Mouse (Mus musculus) T-helper 1 cell (primary cell): ENCODE measurements around the gene Dtx1.

ENCODE experiments used
- in situ Hi-C: fragments of 300-600 bp; cut with MboI, MseI; formaldehyde crosslinking; loops from one replicate; pipeline ENCODE4 v1.15.1; 2025; ENCODE audit warnings: high pct_unique_total_duplicates

Gene Dtx1

DNA sequence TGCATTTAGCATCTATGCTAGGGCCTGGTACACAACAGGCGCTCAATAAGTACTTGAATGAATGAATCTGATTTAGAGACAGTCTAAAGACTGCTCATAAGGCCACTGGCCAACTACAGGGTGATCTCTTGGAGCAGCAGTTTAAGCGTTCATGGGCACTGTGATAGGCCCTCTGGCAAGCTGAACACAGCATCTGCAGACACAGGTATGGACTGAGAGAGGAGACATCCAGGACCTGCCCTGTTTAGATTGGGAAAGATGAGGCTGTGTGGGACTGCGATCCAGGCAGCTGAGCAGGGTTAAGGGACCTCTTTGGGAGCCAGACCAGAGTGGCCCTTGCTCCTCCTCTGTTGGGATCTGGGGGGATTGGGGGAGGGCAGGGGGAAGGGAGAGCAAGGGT, at the start of gene Dtx1:
Dtx1 (minus strand) TSS at position 101 of the 400 bp plus-strand sequence.
- in situ Hi-C loops = loop anchor here (5.0 kb wide), 1 partner anchor 90 kb away; no protein-coding TSS in a partner anchor

DNA sequence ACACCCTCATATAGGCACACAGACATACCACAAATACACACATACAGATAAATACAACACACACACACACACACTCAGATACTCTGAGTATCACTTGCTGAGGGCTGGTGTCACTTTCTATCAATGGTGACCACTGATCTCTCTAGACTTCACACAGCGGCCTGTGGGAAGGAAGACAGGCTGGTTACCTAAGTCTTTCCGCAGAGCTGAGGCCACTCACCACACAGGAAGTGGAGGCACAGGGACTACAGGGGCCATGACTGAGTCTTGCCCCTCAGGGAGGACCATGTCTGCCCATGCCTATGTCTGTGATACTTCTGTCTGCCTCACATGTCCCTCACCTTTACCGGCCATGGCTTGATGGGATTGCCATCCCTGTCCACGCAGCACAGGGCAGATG, 42.5 kb upstream of the Dtx1 start:
- in situ Hi-C loops = no loop called here

DNA sequence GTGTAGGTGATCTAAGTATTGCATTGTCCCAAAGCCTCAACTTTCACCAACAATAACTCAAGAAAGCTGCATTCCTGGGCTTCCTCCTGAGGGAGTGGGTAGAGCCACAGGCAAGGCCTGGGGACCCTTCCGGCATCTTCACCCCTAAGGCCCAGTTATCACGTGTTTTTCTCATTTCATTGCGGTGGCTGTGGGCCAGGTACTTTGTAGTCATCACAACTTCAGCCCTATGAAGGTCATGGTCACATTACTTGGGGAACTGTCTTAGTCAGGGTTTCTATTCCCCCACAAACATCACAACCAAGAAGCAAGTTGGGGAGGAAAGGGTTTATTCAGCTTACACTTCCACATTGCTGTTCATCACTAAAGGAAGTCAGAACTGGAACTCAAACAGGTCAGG, 41.1 kb upstream of the Dtx1 start:
- in situ Hi-C loops = no loop called here

DNA sequence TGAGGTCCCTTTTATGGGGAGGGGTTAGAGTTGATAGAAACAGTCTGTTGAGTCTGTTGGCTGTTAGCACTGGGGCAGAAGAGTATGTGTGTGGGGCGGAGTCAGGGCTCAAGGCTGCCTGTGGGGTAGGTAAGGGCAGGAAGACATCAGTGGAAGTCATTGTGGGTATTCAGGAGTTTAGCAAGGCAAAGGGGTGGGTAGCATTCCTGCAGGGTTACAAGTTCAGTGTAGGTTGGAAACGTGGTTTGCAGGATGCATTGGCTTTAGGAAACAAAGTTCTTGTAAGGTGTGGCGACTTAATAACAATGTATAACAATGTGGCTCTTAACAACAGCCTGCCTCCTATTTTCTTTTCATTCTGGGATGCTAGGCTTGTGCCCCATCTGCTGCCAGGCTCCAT, 39.5 kb upstream of the Dtx1 start:
- in situ Hi-C loops = no loop called here

DNA sequence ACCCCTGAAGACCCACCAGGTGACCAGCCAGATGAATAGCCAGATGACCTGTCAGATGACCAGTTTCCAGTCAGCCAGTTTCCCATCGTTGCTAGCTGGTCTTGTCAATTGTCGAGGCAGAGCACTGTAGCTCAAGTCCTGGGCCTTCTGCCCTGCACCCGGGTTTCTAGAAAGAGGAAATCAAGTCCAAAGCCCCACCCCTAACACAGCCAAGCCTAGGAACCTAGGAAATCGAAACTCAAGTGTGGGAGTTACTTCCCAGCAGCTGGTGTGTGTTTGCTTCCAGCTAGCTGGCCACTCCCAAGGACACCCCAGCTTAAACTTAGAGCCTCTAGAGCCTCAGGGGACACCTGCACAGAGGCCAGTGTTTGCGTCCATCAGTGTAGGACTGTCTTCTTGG, 38.0 kb upstream of the Dtx1 start, which contains the start of gene Oas2:
Oas2 (minus strand) TSS at position 166 of the 400 bp plus-strand sequence.
- in situ Hi-C loops = no loop called here

DNA sequence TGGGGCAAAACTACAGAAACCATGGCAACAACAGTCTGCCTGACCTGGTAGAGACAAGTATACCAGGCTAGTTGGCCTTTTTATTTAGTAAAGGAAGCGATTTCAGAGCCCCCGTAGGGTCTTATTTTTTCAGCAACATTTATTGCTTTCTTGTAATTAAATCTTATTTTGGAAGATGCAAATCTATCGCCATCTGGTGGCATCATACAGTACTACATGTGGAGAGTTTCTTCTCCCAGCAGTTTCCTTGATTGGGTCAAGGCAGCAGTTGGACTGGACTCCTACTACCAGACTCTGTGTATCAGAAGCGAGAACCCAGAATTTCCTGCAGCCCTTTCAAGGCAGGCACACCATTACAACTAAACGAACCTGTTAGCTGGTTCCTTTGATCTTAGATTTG, 34.7 kb upstream of the Dtx1 start:
- in situ Hi-C loops = no loop called here

DNA sequence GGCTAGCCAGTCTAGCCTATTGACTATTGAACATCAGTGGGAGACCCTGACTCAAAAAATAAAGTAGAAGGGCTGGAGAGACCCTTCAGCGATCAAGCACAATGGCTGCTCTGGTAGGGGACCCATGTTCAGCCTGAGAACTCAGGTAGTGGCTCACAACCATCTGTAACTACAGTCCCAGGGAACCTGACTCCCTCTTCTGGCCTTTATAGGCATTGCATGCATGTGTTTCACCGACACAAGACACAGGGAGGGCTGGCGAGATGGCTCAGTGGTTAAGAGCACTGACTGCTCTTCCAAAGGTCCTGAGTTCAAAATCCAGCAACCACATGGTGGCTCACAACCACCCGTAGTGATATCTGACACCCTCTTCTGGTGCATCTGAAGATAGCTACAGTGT, 30.4 kb upstream of the Dtx1 start:
- in situ Hi-C loops = no loop called here

DNA sequence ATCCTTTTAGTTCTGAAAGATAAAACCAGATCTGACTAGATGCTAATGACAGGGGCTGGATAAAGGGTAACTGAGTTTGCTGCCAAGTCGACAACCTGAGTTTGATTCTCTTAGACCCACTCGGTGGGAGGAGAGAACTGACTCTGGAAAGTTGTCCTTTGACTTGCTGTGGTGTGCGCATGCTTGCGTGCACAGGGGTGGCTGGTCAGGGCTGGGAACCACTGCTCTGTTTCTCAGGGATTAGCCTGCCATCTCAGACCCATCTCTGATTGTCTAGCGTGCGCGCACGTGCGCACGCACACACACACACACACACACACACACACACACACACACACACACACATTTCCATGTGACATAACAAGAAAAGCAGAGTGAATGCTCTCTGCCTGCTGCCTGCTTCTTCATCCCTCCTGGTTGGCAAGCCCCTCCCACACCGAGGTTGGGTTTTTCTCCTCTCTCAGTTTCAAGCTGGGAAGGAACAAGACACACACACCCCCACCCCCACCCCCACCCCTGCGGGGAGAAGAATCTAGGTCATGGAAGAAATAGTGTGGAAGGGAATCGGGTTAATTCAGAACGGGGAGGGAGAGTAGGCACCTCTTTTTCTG, 22.8 kb upstream of the Dtx1 start:
- in situ Hi-C loops = no loop called here

DNA sequence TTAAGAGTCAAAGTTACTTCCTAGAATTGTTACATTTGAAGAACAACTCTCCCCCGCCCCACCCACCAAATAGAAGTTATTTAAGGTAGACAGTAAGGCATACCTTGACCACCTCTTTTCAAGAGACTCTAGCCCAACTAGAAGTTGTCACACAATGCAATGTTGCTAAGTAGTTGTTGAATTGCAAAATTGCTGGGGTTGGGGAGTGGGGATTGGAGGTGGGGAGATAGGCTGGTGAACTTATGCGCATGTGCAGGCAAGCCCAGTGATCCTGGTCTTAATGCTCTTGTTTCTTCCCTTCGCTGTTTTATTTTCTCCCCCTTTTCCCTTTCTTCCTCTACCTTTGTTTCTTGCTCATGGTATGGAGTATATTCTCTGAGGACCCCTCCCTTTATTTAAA, 22.0 kb upstream of the Dtx1 start:
- in situ Hi-C loops = no loop called here

DNA sequence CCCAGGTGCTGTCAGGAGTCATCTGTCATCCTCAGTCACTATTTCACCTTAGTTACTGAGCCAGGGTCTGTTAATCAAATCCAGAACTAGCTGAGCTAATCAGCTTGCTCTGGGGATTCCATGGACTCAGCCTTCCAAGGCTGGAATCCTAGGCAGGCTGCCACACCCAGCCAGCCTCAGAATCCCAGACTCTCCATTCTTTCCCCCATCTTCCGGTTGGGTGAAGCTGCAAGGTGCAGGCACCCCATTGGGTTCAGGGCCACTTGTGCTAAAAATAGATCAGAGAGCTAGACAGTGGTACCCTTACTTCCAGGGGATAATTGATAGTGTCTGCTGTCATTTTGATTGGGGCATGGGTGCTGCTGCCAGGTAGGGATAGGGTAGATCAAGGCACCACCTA, 21.0 kb upstream of the Dtx1 start:
- in situ Hi-C loops = no loop called here

DNA sequence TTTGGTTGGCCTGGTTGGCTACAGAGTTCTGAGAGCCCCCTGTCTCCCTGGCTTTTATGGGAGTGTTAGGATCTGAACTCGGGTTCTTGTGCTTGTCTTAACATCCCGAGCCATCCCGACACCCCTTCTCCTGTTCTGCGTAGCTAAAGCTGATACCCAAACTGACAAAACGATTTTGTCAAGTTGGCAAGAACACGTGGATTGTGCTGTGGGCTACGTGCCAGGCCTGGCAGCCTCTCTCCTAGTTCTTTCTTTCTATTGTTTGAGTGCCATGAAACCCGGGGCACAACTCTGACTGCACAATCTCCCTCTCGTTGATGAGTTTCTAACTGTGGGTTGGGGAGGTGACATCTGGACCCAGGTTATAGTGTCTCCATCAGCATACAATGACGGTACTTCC, 17.6 kb upstream of the Dtx1 start:
- in situ Hi-C loops = no loop called here

DNA sequence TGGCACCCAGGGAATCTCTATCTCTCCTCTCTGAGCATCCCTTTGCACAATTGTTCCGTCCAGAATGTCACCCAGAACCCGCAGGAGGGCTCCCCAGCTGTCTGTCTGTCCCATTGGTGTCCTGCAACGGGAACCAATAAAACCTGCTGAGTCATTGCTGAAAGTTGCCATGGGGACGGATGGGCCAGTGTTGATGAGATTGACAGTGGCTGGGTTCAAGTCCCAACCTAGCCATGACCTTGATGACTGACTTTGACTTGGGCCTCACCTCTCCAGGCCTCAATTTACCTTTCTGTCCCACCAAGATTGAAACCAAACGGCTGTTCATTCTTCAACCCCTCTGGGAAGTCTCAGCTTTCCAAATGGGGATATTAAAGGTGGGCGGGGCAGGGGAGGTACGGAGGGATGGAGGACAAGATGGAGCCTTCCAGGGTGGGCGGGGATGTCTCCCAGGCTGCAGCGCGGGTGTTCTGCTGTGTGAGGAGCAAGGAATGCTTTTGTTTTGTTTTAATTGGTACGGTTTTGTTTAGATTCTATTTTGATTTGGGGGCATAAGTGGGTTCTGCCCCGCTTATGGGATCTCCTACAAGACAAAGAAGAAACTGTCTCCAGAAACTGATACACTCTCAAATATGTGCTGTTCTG, 14.2 kb upstream of the Dtx1 start:
- in situ Hi-C loops = no loop called here

DNA sequence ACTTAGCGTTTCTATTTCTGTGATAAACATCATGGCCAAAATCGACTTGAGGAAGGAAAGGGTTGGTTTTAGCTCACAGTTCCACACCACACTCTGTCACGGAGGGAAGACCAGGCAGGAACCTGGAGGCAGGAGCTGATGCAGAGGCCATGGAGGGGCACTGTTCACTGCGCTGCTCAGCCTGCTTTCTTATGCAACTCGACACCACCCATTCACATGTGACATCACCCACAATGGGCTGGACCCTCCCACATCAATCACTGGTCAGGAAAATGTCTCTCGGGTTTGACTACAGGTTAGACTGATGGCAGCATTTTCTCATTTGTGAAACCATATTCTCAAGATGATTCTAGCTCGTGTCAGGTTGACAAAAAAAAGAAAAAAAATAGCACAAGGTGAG, 9.3 kb upstream of the Dtx1 start:
- in situ Hi-C loops = no loop called here

DNA sequence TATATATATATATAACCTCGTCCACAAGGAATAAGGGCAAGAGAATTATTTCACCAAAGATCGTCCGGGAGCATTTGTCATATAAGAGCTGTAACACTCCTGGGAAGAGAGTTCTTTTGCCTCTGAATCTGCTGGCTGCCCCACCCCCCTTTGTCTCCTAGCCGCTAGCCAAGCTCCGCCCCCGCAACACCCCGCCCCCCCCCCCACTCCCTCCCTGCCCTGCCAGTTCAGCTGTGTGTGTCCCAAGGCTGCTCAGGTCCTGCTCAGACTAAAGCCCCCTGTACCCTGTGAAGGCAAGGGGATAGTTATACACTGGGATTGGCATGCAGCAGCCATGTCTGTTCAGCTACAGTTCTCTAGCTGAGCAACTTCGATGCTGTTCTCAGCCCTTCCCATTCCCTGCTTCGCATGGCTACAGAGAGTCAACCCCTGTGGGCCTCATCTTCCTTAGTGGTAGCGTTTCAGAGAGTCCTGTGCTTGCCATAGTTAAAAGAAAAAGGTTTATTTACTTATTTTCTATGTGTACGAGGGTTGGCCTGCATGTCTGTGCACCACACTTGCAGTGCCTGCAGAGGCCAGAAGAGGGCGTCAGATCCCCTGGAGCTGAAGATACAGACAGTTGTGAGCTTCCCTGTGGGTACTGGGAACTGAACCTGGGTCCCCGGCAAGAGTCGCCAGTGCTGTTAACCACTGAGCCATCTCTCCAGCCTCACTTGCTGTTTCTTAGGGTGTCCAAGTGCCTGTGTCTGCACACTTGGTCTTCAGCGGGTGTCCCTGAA, 7.1 kb upstream of the Dtx1 start:
- in situ Hi-C loops = no loop called here

DNA sequence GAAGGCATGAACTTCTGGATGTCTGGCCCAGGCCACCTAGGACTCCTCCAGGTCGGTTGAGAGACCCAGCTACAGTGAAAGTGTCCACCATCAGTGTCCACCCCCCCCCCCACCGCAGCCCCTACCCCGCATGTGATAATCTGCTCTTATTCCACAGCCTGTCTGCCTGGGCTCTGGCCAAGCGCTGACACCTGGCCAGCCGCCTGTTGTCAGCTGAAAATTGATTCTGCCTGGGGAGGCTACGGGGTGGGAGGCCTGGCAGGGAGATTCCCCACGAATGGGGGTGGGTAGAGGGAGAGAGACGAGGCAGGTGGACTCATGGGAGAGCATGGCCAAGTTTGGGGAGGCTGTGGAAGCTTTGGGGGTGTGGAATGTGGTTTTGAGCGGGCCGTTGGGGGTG, 5.4 kb upstream of the Dtx1 start:
- in situ Hi-C loops = no loop called here

DNA sequence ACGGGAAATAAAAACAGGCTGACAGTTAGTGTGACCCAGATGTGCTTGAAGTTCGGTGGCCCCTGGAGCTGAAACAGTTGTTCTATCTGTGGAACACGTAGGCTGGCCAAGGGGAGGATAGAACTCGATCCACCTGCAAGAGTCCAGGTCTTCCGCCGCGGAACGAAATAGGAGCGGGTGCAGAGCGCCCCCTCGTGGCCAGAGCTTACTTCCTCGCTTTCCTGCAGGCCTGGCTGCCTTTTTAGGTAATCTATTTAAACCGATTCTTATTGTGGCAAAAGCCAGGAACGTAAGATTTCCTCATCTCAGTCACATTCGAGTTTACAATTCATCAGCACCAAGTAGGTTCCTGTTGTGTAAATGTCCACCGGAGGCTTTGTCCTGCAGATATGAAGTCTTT, 2.6 kb upstream of the Dtx1 start:
- in situ Hi-C loops = loop anchor here (5.0 kb wide), 1 partner anchor 92 kb away; no protein-coding TSS in a partner anchor

DNA sequence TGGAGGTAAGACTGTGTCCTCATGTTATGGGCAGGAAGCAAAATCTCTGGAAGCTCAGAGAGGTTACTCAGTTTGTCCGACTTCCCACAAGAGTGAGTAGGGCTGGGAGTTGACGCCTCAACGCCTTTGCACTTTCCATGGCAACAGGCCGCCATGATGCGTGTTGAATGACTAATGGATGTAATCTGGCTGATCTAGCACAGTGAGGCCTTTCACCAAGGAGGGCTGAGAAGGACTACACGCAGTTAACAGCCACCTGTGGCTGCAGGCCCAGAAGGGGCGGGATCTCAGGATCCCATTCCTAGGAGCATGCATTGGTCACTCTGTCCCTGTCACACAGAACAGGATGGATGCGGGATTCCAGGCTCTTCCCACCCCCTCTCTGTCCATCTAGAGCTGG, 994 bp upstream of the Dtx1 start:
- in situ Hi-C loops = loop anchor here (5.0 kb wide), 1 partner anchor 90 kb away; no protein-coding TSS in a partner anchor

DNA sequence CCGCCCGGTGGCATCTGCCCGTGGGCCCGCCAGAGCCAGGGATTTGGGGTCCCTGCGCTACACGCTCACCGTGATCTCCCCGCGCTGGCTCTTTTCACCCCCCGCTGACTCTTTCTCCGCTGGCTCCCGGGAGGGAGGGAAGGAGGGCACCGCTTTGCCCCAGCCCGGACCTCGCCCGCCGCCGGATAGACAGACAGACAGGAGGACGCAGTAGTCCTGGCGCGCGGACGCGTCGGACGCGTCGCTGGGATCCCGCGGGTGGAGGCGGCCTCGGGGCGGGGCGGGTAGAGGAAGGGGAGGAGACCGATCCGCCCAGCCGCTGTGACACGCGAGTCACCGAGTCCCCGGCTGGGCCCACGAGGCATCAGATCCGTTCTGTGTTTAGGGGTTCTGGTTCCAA, 311 bp downstream of the Dtx1 start:
- in situ Hi-C loops = loop anchor here (5.0 kb wide), 1 partner anchor 89 kb away; no protein-coding TSS in a partner anchor

DNA sequence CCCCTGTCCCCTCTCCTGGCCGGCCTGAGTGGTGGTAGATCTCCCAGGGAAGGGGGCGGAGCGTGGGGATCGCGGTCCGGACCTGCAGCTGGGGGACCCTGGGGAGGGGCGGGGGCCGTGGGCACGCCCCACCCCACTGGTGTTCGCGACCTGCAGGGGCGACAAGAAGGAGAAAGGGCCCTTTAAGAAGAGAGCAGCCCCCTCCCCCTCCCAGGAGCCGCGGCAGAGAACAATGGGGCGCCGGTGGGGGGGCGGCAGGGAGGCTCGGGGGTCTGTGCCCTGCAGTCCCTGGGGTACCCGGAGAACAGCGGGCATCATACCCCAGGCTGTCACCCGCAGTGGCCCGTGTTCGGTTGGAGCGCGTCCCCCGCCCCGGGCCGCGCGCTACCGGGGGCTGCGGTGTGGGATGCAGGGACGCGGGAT, 890 bp downstream of the Dtx1 start:
- in situ Hi-C loops = loop anchor here (5.0 kb wide), 1 partner anchor 89 kb away; no protein-coding TSS in a partner anchor

DNA sequence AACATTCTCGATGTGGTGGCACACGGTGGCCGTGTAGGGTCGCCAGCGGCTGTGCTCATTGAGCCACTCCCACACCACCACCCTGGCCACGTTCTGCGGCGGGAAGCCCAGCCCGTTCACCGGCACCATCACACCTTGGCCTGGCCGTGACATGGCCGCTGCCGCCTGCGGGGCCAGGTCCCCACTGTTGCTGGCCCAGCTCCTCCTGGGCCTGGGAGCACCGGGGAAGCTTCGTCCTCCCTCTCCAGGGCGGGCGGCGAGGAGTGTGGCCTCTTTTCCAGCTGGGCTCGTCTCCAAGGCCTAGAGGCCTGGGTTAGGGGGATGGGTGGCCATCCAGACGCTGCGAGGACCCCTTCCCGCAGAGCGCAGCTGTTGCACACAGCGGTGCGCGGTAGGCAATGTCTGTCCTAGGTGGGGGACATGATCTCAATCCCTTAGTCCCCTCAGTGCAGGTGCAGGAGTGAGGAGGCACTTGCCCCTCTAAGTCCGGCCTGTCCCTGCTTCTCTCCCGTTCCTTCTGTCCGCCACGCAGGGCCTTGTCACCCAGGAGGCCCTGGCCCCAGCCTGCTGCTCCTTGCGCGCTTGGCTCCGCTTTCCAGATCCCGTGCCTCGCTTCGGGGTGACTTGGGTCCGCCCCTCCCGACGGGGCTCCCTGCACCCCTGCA, 1.4 kb downstream of the Dtx1 start:
- in situ Hi-C loops = loop anchor here (5.0 kb wide), 1 partner anchor 88 kb away; no protein-coding TSS in a partner anchor

DNA sequence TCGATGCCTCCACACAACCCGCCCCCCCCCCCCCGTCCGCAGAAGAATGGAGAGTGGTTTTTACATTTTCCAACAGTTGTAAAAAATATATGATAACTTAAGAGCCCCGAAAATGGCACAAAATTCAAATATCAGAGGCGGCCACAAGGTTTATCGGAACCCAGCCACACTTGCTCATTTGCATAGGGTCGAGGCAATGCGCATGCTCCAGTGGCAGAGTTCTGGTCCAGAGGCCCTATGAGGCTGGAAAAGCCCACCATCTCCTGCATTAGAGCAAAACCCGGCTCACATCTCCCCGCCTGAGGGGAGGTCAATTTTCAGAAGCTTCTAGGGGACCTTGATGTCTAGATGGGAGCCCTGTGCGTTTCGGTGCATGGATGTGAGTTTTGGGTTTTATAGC, 4.8 kb downstream of the Dtx1 start:
- in situ Hi-C loops = no loop called here

DNA sequence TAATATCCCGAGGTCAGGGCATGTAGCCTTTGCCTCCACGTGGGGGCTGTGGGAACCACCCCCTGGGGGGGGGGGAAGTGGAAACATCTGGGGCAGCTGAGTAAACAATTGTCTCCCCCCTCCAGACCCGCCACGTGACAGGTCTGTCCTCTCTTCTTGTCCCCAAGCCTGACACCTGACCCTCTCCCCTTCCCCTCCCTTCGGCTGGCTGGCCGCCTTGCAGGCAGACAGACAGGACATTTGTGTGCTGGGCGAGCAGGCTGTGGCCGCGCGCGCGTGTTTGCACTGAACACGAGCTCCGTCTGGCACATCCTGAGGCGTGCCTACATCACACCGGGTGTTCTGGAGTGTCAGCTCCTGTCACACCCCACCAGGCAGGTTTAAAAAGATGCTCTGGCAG, 5.2 kb downstream of the Dtx1 start:
- in situ Hi-C loops = no loop called here
